Mouse (Mus musculus) kidney, postnatal 0 days (tissue): ENCODE data around the gene Krtap16-1. TPM values are rescaled to one million over a fixed set of nuclear protein-coding genes. Genes with fewer than 3 reads are reported as not detected.

Experiments used
- ATAC-seq: fragments of 200-750 bp; cut with Nextera tagmentation; replicated peaks from 2 replicates; pipeline ENCODE4 v1.8.0; 2017; ENCODE audit warnings: low read depth, moderate number of reproducible peaks, moderate TSS enrichment, moderate library complexity; ENCODE audit not compliant: low FRiP score
- DNase-seq: peaks from one replicate; pipeline ENCODE4 v3.0.0-alpha.2; 2016; ENCODE audit warnings: low spot score
- H3K27ac ChIP-seq: fragments of 300-500 bp; sonication (generic); 2 replicates; pipeline ENCODE4 v1.5.1; 2014; ENCODE audit warnings: mild to moderate bottlenecking
- H3K27me3 ChIP-seq: fragments of 300-500 bp; sonication (generic); 2 replicates; pipeline ENCODE4 v1.6.1; 2014; ENCODE audit warnings: low read length, mixed read lengths; ENCODE audit not compliant: insufficient read depth
- H3K36me3 ChIP-seq: fragments of 300-500 bp; sonication (generic); 2 replicates; pipeline ENCODE4 v1.6.1; 2014; ENCODE audit warnings: low read length, mixed read lengths; ENCODE audit not compliant: insufficient read depth
- H3K4me1 ChIP-seq: fragments of 300-500 bp; sonication (generic); replicated peaks from 2 replicates; pipeline ENCODE4 v1.6.1; 2014; ENCODE audit warnings: antibody characterized with exemption, low read length, mixed read lengths; ENCODE audit not compliant: insufficient read depth
- H3K4me2 ChIP-seq: fragments of 300-500 bp; sonication (generic); 2 replicates; pipeline ENCODE4 v1.6.1; 2014; ENCODE audit warnings: mild to moderate bottlenecking, low read length, moderate library complexity, mixed read lengths
- H3K4me3 ChIP-seq: fragments of 300-500 bp; sonication (generic); replicated peaks from 2 replicates; pipeline ENCODE4 v1.5.1; 2014; ENCODE audit warnings: low read depth, low read length
- H3K9ac ChIP-seq: fragments of 300-500 bp; sonication (generic); 2 replicates; pipeline ENCODE4 v1.6.1; 2014; ENCODE audit warnings: low read depth, low read length
- H3K9me3 ChIP-seq: fragments of 300-500 bp; sonication (generic); replicated peaks from 2 replicates; pipeline ENCODE4 v1.6.1; 2016; ENCODE audit warnings: low read length, inconsistent platforms, mixed read lengths
- CTCF ChIP-seq: IDR thresholded peaks from 2 replicates; pipeline ENCODE4 v1.5.1; 2016; ENCODE audit warnings: antibody characterized with exemption, low read depth, mild to moderate bottlenecking, moderate library complexity
- WGBS: fragments of 180-500 bp; shearing (Covaris S2); extraction: QIAGEN DNeasy Blood & Tissue Kit; methylation state at CpG from one replicate; pipeline ENCODE4 v1.1.7; 2014; 5-methylcytosine and 5-hydroxymethylcytosine counted together
- polyA plus RNA-seq: library from polyadenylated mRNA; unstranded; fragments of >200 nt; fragmentation: Nextera tagmentation; extraction: Ambion mirVana; gene quantifications from 2 replicates; pipeline ENCODE4 v1.2.1, GENCODE M21; 2015

Krtap16-1 gene
- polyA plus RNA-seq, 1 experiment from 2014 or later = not detected

GRCm38 (mm10) chr11:99978953-99979352 is 7.4 kb downstream of the Krtap16-1 start, which contains the start of gene Krtap29-1:
Krtap29-1 (minus strand) TSS chr11:99979053.
- no peak for DNase-seq
- ATAC-seq = no peak
- WGBS = 61% methylated on average over 5 of the region's 5 CpGs
- no peak for TF ChIP-seq CTCF
- Histone ChIP-seq H3K27me3 (no peaks in the 10 kb centered on the region), H3K4me2 (no peak within 1 kb of the TSS), H3K27ac (no peak within 1 kb of the TSS), H3K9ac (no peak within 1 kb of the TSS), H3K4me1 (no peaks in the 10 kb centered on the region), H3K36me3 (no peaks in the 10 kb centered on the region), H3K9me3 (no peaks in the 10 kb centered on the region), H3K4me3 (no peak within 1 kb of the TSS)

GRCm38 (mm10) chr11:99965961-99966360 is 20.4 kb downstream of the Krtap16-1 start:
- no peak overlapping the region for H3K9ac ChIP-seq
- H3K4me3 ChIP-seq = no peak overlapping the region
- H3K27ac ChIP-seq = no peak overlapping the region
- DNase-seq = no peak
- no peaks in the 10 kb centered on the region for H3K9me3 ChIP-seq
- ATAC-seq = no peak
- 57% methylated on average over 2 of the region's 2 CpGs for WGBS
- H3K27me3 ChIP-seq = no peaks in the 10 kb centered on the region
- no peak overlapping the region for H3K4me2 ChIP-seq
- no peaks in the 10 kb centered on the region for H3K4me1 ChIP-seq
- TF ChIP-seq CTCF = no peak
- H3K36me3 ChIP-seq = no peaks in the 10 kb centered on the region

- TF ChIP-seq CTCF = peak; percentile 19; the same call in 1 of the 2 replicates
- no peak for DNase-seq
- H3K27me3 ChIP-seq = no peaks in the 10 kb centered on the region
- H3K4me1 ChIP-seq = no peaks in the 10 kb centered on the region
- no peak for ATAC-seq
- 45% methylated on average over 6 of the region's 6 CpGs for WGBS
- no peaks in the 10 kb centered on the region for H3K9me3 ChIP-seq
- H3K9ac ChIP-seq = no peak overlapping the region
- no peak overlapping the region for H3K27ac ChIP-seq
- no peak overlapping the region for H3K4me2 ChIP-seq
- no peak overlapping the region for H3K4me3 ChIP-seq
- no peaks in the 10 kb centered on the region for H3K36me3 ChIP-seq
Observed at GRCm38 (mm10) chr11:99964213-99964612, 22.2 kb downstream of the Krtap16-1 start.

- ATAC-seq (no peak), DNase-seq (no peak)
- Histone ChIP-seq H3K4me1 (no peaks in the 10 kb centered on the region), H3K36me3 (no peaks in the 10 kb centered on the region), H3K4me3 (no peak within 1 kb of the TSS), H3K27ac (no peak within 1 kb of the TSS), H3K9me3 (no peaks in the 10 kb centered on the region), H3K4me2 (no peak within 1 kb of the TSS), H3K27me3 (no peaks in the 10 kb centered on the region), H3K9ac (no peak within 1 kb of the TSS)
- 91% methylated on average over 2 of the region's 2 CpGs for WGBS
- no peak for TF ChIP-seq CTCF
Observed at GRCm38 (mm10) chr11:99948175-99948574, 38.2 kb downstream of the Krtap16-1 start, which contains the start of gene Krtap9-5. Krtap9-5 (plus strand) TSS chr11:99948475.

GRCm38 (mm10) chr11:99937751-99938264 is 48.6 kb downstream of the Krtap16-1 start:
- Histone ChIP-seq H3K9ac (no peak overlapping the region), H3K9me3 (no peaks in the 10 kb centered on the region), H3K4me3 (no peak overlapping the region), H3K4me2 (no peak overlapping the region), H3K27me3 (no peaks in the 10 kb centered on the region), H3K27ac (no peak overlapping the region), H3K4me1 (no peaks in the 10 kb centered on the region), H3K36me3 (no peaks in the 10 kb centered on the region)
- DNase-seq = no peak
- 83% methylated on average over 9 of the region's 9 CpGs for WGBS
- TF ChIP-seq CTCF = no peak
- no peak for ATAC-seq

GRCm38 (mm10) chr11:99935991-99936390 is 50.4 kb downstream of the Krtap16-1 start, which contains the start of gene Krtap31-2:
Krtap31-2 (plus strand) TSS chr11:99936291.
- ATAC-seq (no peak), DNase-seq (no peak)

More at GRCm38 (mm10) chr11:99935991-99936390, 50.4 kb downstream of the Krtap16-1 start, which contains the start of gene Krtap31-2:
- 85% methylated on average over 1 of the region's 1 CpGs for WGBS
- no peak within 1 kb of the TSS for H3K4me3 ChIP-seq
- no peak for TF ChIP-seq CTCF
- H3K9ac ChIP-seq = no peak within 1 kb of the TSS
- no peaks in the 10 kb centered on the region for H3K4me1 ChIP-seq
- H3K27me3 ChIP-seq = no peaks in the 10 kb centered on the region
- no peak within 1 kb of the TSS for H3K27ac ChIP-seq
- H3K36me3 ChIP-seq = no peaks in the 10 kb centered on the region
- no peak within 1 kb of the TSS for H3K4me2 ChIP-seq
- H3K9me3 ChIP-seq = no peaks in the 10 kb centered on the region

Other genes starting within 250 kb of the Krtap16-1 start
- not detected in 2 replicates for gene Gm11595, start 213.7 kb downstream of the Krtap16-1 start, polyA plus RNA-seq
- gene Krtap4-8, start 205.9 kb downstream of the Krtap16-1 start, polyA plus RNA-seq = not detected in 2 replicates
- gene Krtap4-9, start 201.4 kb downstream of the Krtap16-1 start, polyA plus RNA-seq = not detected in 2 replicates
- not detected in 2 replicates for gene Gm11596, start 193.1 kb downstream of the Krtap16-1 start, polyA plus RNA-seq
- not detected in 2 replicates for gene Gm11569, start 187.7 kb downstream of the Krtap16-1 start, polyA plus RNA-seq
- gene Gm11554, start 182.2 kb downstream of the Krtap16-1 start, polyA plus RNA-seq = not detected in 2 replicates
- gene Krtap4-13, start 176.7 kb downstream of the Krtap16-1 start, polyA plus RNA-seq = not detected in 2 replicates
- gene Gm11564, start 170.9 kb downstream of the Krtap16-1 start, polyA plus RNA-seq = not detected in 2 replicates
- gene 2300003K06Rik, start 148.5 kb downstream of the Krtap16-1 start, polyA plus RNA-seq = not detected in 2 replicates
- gene Krtap4-16, start 135.0 kb downstream of the Krtap16-1 start, polyA plus RNA-seq = not detected in 2 replicates
- not detected in 2 replicates for gene Gm11568, start 128.7 kb downstream of the Krtap16-1 start, polyA plus RNA-seq
- not detected in 2 replicates for gene Gm11559, start 122.1 kb downstream of the Krtap16-1 start, polyA plus RNA-seq
- not detected in 2 replicates for gene Krtap9-1, start 113.2 kb downstream of the Krtap16-1 start, polyA plus RNA-seq
- not detected in 2 replicates for gene Gm11567, start 107.4 kb downstream of the Krtap16-1 start, polyA plus RNA-seq
- not detected in 2 replicates for gene Krtap31-1, start 78.7 kb downstream of the Krtap16-1 start, polyA plus RNA-seq
- not detected in 2 replicates for gene Gm11565, start 71.8 kb downstream of the Krtap16-1 start, polyA plus RNA-seq
- gene Krtap31-2, start 50.3 kb downstream of the Krtap16-1 start, polyA plus RNA-seq = not detected in 2 replicates
- gene Krtap9-5, start 38.1 kb downstream of the Krtap16-1 start, polyA plus RNA-seq = not detected in 2 replicates
- not detected in 2 replicates for gene Krtap29-1, start 7.5 kb downstream of the Krtap16-1 start, polyA plus RNA-seq
- gene Krtap17-1, start 7.4 kb upstream of the Krtap16-1 start, polyA plus RNA-seq = not detected in 2 replicates
- not detected in 2 replicates for gene Krt33a, start 29.6 kb upstream of the Krtap16-1 start, polyA plus RNA-seq
- gene Krt33b, start 43.3 kb upstream of the Krtap16-1 start, polyA plus RNA-seq = not detected in 2 replicates
- not detected in 2 replicates for gene Krt34, start 55.0 kb upstream of the Krtap16-1 start, polyA plus RNA-seq
- not detected in 2 replicates for gene Krt31, start 64.0 kb upstream of the Krtap16-1 start, polyA plus RNA-seq
- gene Krt32, start 101.6 kb upstream of the Krtap16-1 start, polyA plus RNA-seq = not detected in 2 replicates
- gene Krt35, start 109.6 kb upstream of the Krtap16-1 start, polyA plus RNA-seq = not detected in 2 replicates
- gene Krt36, start 119.0 kb upstream of the Krtap16-1 start, polyA plus RNA-seq = 0.78 and 1.2 TPM in 2 replicates
- 0.08 and 0.10 TPM in 2 replicates for gene Krt13, start 135.0 kb upstream of the Krtap16-1 start, polyA plus RNA-seq
- gene Krt15, start 149.3 kb upstream of the Krtap16-1 start, polyA plus RNA-seq = 2.9 and 3.0 TPM in 2 replicates
- 90.5 and 94.0 TPM in 2 replicates for gene Krt19, start 162.1 kb upstream of the Krtap16-1 start, polyA plus RNA-seq
- gene Krt9, start 206.6 kb upstream of the Krtap16-1 start, polyA plus RNA-seq = not detected in 2 replicates
- gene Krt14, start 221.0 kb upstream of the Krtap16-1 start, polyA plus RNA-seq = 2.7 and 4.3 TPM in 2 replicates